Mouse (Mus musculus): ENCODE measurements around the gene Afg3l1. TPM values are rescaled to one million over a fixed set of nuclear protein-coding genes. Genes with fewer than 3 reads are reported as not detected.
"Not testable (repeated sequence)": the region's sequence is repeated elsewhere in the genome, so short reads cannot be mapped to it uniquely, and the experiment has no call there.

Afg3l1 gene
- 47.3 and 50.7 TPM in 2 replicates for polyA plus RNA-seq (2015; fragmentation: Nextera tagmentation; extraction: Ambion mirVana)

DNA sequence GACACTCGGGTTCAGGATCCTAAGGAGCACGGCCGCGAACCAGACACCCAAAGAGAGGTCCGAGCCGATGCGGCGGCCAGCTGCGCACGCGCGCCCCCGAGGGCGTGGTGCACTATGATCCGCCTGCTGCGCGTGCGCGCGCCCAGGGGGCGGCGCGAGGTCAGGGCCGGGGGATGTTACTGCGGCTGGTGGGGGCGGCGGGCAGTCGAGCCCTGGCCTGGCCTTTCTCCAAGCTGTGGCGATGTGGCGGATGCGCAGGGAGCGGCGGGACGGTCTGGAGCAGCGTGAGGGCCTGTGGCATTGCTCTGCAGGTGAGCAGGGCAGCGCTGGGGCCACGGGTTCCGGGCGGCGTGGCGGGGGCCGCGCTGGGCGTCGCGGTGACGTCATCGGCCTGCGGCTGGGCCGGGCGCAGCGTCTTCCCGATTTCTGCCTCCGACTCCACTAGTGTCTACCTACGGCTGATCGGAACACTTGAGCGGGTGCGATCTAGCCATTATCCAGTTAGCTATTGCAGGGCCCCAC, at the start of gene Afg3l1:
Afg3l1 (plus strand) TSS at position 167 of the 522 bp plus-strand sequence.
- no peaks in the 10 kb centered on the region for H3K9me3 ChIP-seq (replicated peaks)
- peaks cover 24% of the 10 kb centered on the region for H3K36me3 ChIP-seq
- no peaks in the 10 kb centered on the region for H3K27me3 ChIP-seq (replicated peaks)
- peak within 1 kb of the TSS; percentile 98 for H3K27ac ChIP-seq (replicated peaks)
- H3K9ac ChIP-seq (replicated peaks) = peak within 1 kb of the TSS; percentile 77
- under 1% methylated on average over 57 of the region's 58 CpGs for WGBS
- peak; percentile 93 for ATAC-seq (ENCODE audit: low FRiP score)
- peak within 1 kb of the TSS; percentile 84 for H3K4me3 ChIP-seq (replicated peaks)
- peaks cover 18% of the 10 kb centered on the region for H3K4me1 ChIP-seq
- peak within 1 kb of the TSS; percentile 82 for H3K4me2 ChIP-seq

DNA sequence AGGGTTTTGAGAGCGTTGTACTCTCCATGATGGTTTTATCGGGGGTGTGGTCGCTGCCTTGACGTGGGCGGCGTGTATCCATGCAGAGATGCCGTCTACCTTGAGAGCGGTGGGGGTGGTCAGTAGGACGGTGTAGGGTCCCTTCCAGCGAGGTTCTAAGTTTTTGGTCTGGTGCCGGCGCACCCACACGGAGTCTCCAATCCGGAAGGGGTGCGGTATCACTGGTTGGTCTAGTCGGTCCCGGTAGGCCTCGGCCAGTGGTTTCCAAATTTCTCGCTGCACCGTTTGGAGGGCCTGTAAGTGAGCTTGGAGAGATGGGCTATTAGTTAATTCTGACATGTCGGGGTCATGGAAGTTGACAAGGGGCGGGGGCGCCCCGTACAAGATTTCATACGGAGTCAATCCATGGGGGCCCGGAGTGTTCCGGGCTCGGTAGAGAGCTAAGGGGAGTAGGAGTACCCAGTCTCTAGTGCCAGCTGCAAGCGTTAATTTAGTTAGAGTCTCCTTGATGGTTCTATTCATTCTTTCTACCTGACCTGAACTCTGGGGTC, 49.3 kb upstream of the Afg3l1 start:
- WGBS = 98% methylated on average over 29 of the region's 29 CpGs
- peaks cover 28% of the 10 kb centered on the region for H3K9me3 ChIP-seq (replicated peaks)
- ATAC-seq (ENCODE audit: low FRiP score) = no peak

DNA sequence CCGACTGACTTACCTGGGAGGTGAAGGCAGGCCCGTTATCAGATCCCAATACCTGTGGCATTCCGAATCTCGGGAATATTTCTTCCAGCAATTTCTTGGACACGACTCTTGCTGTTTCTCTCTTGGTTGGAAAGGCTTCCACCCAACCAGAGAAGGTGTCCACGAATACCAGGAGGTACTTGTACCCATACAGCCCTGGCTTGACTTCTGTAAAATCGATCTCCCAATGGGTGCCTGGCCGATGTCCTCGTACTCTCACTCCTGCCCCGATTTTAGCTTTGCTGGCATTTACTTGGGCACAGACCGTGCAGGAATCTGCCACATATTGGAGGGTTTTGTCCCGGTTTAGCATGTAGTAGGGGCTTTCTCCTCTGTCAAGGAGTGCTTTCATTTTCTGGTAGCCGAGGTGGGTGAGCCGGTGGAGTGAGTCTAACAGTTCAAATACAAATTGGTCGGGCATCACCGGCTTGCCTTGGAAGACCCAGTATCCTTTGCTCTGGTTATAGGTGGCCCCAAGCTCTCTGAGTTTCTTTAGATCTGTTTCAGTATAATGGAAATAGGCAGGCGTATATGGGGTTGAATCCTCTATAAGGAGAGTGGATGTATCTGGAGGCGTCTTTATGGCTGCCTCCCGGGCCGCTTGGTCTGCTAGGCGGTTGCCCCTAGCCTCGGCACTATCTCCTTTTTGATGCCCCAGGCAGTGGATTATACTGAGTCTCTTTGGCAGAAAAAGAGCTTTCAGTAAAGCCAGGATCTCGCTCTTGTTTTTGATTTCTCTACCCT, 48.6 kb upstream of the Afg3l1 start:
- Histone ChIP-seq H3K36me3 (no peaks in the 10 kb centered on the region), H3K4me3 (replicated peaks) (no peak overlapping the region), H3K27me3 (replicated peaks) (no peaks in the 10 kb centered on the region), H3K4me2 (no peak overlapping the region), H3K4me1 (no peaks in the 10 kb centered on the region), H3K9me3 (replicated peaks) (peaks cover 28% of the 10 kb centered on the region), H3K9ac (replicated peaks) (no peak overlapping the region), H3K27ac (replicated peaks) (no peak overlapping the region)
- 96% methylated on average over 23 of the region's 23 CpGs for WGBS
- ATAC-seq (ENCODE audit: low FRiP score) = no peak

More for the DNA sequence above, 49.3 kb upstream of the Afg3l1 start:
- Histone ChIP-seq H3K27me3 (replicated peaks) (no peaks in the 10 kb centered on the region), H3K9ac (replicated peaks) (no peak overlapping the region), H3K27ac (replicated peaks) (no peak overlapping the region), H3K4me3 (replicated peaks) (no peak overlapping the region), H3K36me3 (0 out of 2 replicates have a peak, but pooled peaks cover 2% of the 10 kb centered on the region), H3K4me2 (no peak overlapping the region), H3K4me1 (no peaks in the 10 kb centered on the region)

DNA sequence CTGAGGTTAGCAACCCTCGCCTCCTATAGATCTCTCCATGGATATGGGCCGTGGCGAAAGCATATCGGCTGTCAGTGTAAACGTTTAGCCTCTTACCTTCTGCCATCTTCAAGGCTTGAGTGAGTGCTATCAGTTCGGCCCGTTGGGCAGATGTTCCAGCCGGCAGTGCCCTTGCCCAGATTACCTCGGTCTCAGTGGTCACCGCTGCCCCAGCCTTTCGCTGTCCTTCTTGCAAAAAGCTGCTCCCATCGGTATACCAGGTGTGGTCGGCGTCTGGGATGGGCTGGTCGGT, 48.0 kb upstream of the Afg3l1 start:
- H3K27ac ChIP-seq (replicated peaks); H3K4me3 ChIP-seq (replicated peaks); H3K4me1 ChIP-seq; H3K36me3 ChIP-seq; H3K9ac ChIP-seq (replicated peaks); H3K4me2 ChIP-seq; ATAC-seq (ENCODE audit: low FRiP score); H3K27me3 ChIP-seq (replicated peaks): not testable (repeated sequence)
- WGBS = 97% methylated on average over 15 of the region's 15 CpGs
- peaks cover 28% of the 10 kb centered on the region for H3K9me3 ChIP-seq (replicated peaks)

DNA sequence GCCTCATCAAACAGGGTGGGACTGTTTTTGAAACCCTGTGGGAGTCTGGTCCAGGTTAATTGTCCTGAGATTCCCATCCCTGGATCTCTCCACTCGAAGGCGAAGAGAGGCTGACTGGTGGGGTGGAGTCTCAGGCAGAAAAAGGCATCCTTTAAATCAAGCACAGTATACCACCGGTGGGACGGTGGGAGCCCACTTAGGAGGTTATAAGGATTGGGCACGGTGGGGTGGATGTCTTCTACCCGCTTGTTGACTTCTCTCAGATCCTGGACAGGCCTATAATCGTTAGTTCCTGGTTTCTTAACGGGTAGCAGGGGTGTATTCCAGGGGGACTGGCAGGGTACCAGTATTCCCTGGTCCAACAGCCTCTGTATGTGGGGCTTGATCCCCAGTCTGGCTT, 46.8 kb upstream of the Afg3l1 start:
- 94% methylated on average over 8 of the region's 8 CpGs for WGBS
- H3K9ac ChIP-seq (replicated peaks); H3K36me3 ChIP-seq; H3K27me3 ChIP-seq (replicated peaks); ATAC-seq (ENCODE audit: low FRiP score); H3K4me1 ChIP-seq; H3K4me2 ChIP-seq; H3K27ac ChIP-seq (replicated peaks); H3K4me3 ChIP-seq (replicated peaks): not testable (repeated sequence)
- peaks cover 28% of the 10 kb centered on the region for H3K9me3 ChIP-seq (replicated peaks)

DNA sequence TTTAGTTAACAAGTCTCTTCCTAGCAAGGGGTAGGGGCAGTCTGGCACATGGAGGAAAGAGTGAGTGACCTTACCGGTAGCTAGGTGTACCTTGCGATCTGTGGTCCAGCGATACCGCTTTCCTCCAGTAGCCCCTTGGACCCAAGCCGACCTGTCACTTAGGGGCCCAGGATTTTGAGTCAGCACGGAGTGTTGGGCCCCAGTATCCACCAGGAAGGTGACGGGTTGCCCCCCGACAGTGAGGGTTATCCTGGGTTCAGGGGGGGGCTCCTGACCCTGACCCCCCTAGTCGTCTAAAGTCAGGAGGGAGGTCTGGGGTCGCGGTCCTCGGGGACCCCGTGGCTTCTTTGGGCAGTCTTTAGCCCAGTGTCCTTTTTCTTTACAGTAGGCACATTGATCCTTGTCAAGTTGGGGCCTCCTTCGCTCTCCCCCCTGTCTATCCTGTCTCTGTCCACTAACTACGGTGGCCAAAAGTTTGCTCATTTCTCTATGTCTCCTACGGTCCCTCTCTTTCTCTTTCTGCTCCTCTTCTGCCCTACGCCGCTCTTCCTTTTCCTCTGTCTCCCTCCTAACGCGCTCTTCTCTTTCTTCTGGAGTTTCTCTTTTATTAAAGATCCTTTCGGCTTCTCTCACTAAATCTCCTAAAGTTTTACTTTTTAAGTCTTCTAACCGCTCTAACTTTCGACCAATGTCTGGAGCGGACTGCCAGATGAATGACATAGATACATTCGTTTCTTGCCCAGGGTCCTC, 45.9 kb upstream of the Afg3l1 start:
- Histone ChIP-seq H3K4me2 (no peak overlapping the region), H3K4me3 (replicated peaks) (no peak overlapping the region), H3K9me3 (replicated peaks) (peaks cover 28% of the 10 kb centered on the region), H3K27ac (replicated peaks) (no peak overlapping the region), H3K36me3 (no peaks in the 10 kb centered on the region), H3K27me3 (replicated peaks) (no peaks in the 10 kb centered on the region), H3K4me1 (no peaks in the 10 kb centered on the region), H3K9ac (replicated peaks) (no peak overlapping the region)
- no peak for ATAC-seq (ENCODE audit: low FRiP score)
- 97% methylated on average over 25 of the region's 25 CpGs for WGBS

DNA sequence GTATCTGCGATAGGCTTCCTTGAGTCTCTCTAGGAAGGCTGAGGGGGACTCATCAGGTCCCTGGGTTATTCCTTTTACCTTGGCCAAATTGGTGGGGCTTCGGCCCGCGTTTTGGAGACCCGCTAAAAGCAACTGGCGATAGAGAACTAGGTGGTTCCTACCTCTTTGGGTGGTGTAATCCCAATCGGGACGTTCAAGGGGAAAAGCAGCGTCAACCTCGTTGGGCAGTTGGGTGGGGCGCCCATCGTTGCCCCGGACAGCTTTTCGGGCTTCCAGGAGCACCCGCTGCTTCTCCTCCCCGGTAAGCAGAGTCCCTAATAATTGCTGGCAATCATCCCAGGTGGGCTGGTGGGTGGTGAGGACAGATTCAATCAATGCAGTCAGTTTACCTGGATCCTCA, 45.3 kb upstream of the Afg3l1 start:
- no peaks in the 10 kb centered on the region for H3K36me3 ChIP-seq
- no peak overlapping the region for H3K4me2 ChIP-seq
- no peak overlapping the region for H3K4me3 ChIP-seq (replicated peaks)
- no peaks in the 10 kb centered on the region for H3K4me1 ChIP-seq
- ATAC-seq (ENCODE audit: low FRiP score) = no peak
- H3K9ac ChIP-seq (replicated peaks) = no peak overlapping the region
- 97% methylated on average over 16 of the region's 16 CpGs for WGBS
- peaks cover 28% of the 10 kb centered on the region for H3K9me3 ChIP-seq (replicated peaks)
- no peaks in the 10 kb centered on the region for H3K27me3 ChIP-seq (replicated peaks)
- H3K27ac ChIP-seq (replicated peaks) = no peak overlapping the region

DNA sequence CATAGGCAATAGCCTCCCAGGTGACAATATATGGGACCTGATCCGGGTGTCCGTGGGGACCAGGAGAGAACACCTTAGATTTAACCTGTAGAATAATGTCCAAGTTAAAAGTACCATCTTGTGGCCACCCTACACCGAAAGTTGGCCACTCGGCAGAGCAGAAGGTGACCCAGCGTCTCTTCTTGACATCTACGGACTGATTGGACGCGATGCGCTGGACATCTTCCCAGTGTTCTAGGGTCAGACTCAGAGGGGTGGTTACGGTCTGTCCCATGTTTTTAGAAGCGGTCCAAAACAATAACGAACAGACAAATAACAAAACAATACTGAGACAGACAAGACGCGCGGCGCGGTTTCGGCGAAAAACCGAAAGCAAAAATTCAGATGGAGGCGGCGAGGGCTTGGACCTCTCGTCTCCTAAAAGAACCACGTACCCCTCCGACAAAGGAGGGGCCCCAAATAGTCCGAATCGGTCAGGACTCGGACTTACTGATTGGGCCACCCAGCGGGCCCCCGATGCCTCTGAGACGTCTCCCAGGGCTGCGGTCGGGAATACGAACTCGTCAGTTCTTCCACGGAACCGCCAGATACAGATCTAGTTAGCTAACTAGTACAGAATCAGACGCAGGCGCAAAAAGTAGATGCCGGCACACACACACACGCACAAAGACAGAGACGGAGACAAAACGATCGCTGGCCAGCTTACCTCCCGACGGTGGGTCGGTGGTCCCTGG, 44.3 kb upstream of the Afg3l1 start:
- H3K9me3 ChIP-seq (replicated peaks) = peaks cover 18% of the 10 kb centered on the region
- WGBS = 97% methylated on average over 43 of the region's 47 CpGs
- not testable (repeated sequence) for H3K4me3 ChIP-seq (replicated peaks); H3K4me2 ChIP-seq; H3K36me3 ChIP-seq; ATAC-seq (ENCODE audit: low FRiP score); H3K4me1 ChIP-seq; H3K27ac ChIP-seq (replicated peaks); H3K9ac ChIP-seq (replicated peaks); H3K27me3 ChIP-seq (replicated peaks)

DNA sequence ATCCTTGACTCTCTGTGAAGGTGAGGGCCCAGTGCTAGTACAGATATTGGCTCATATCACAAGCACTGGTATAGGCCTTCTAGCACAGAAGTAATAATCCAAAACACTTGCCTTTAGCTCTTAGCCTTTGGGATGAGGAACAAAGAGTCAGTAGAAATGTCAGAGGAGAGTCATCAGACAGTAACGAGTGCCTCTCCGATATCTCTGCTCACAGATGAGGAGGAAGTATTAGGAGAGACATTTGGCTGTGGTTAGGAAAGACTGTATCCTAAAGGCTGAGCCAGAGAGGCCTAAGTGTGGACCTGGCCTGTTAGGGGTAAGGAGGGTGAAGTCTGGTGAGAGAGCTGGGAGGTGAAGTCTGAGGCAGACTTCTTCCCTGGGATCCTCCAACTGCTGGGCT, 35.9 kb upstream of the Afg3l1 start:
- Histone ChIP-seq H3K9ac (replicated peaks) (no peak overlapping the region), H3K27me3 (replicated peaks) (no peaks in the 10 kb centered on the region), H3K4me3 (replicated peaks) (no peak overlapping the region), H3K36me3 (no peaks in the 10 kb centered on the region), H3K4me1 (peaks cover 11% of the 10 kb centered on the region), H3K9me3 (replicated peaks) (no peaks in the 10 kb centered on the region), H3K4me2 (no peak overlapping the region), H3K27ac (replicated peaks) (no peak overlapping the region)
- WGBS = 97% methylated on average over 2 of the region's 2 CpGs
- no peak for ATAC-seq (ENCODE audit: low FRiP score)

DNA sequence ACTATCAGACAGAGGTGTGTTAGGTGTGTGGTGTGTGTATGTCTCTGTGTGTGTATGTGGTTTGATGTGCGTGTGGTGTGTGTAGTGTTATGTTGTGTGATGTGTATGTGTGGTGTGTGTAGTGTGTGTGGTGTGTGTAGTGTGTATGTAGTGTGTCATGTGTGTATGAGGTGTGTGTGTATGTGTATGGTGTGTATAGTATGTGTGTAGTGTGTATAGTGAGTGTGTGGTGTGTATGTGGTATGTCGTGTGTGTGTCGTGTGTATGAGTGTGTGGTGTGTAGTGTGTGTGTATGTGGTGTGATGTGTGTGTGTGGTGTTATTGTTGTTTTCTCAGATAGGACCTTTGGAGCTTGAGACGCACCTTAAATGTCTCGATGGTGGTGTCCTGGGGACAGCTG, 35.4 kb upstream of the Afg3l1 start:
- H3K4me3 ChIP-seq (replicated peaks) = peak overlapping the region; percentile 69
- peak overlapping the region; percentile 87; the same call in 1 of the 2 replicates for H3K27ac ChIP-seq (replicated peaks)
- ATAC-seq (ENCODE audit: low FRiP score) = peak; percentile 29
- peak overlapping the region; percentile 68 for H3K4me2 ChIP-seq
- H3K27me3 ChIP-seq (replicated peaks) = no peaks in the 10 kb centered on the region
- WGBS = 84% methylated on average over 5 of the region's 5 CpGs
- H3K9me3 ChIP-seq (replicated peaks) = no peaks in the 10 kb centered on the region
- H3K4me1 ChIP-seq = peaks cover 11% of the 10 kb centered on the region
- H3K9ac ChIP-seq (replicated peaks) = no peak overlapping the region
- H3K36me3 ChIP-seq = no peaks in the 10 kb centered on the region

DNA sequence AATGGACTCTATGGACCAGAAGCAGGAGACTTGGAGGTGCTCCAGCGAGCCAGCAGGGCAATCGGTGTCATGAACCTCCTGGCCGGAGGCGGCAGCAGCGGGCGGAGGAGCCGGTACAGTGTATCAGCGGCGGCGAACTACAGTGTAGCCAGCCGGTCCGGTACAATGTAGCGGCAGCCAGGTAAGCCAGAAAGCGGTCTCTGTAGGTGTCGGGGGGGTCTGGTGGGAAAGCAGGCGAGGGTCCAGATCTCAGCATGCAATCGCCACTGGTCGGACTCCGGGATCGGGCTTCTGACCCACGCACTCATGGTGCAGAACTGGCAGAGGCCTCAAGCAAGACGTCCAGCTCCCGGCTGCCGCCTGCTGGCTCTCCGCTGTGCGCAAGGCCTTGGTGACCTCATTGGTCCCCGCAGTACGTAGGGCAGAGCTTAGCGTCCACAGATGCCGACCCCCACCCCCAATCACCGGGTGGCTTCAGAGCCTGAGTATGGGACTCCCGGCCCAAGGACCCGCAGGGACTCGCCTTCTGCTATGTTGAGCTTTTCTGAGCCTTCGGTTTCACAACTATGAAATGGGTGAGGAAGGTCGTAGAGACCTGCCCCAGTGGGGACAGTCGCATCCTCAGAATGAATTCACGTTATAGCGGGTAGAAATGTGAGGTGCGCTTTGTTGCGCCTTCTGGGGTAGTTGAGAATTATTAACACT, 34.7 kb upstream of the Afg3l1 start:
- H3K4me1 ChIP-seq = peaks cover 11% of the 10 kb centered on the region
- no peaks in the 10 kb centered on the region for H3K36me3 ChIP-seq
- peak; percentile 96 for ATAC-seq (ENCODE audit: low FRiP score)
- peak overlapping the region; percentile 81 for H3K9ac ChIP-seq (replicated peaks)
- H3K9me3 ChIP-seq (replicated peaks) = no peaks in the 10 kb centered on the region
- peak overlapping the region; percentile 69 for H3K4me3 ChIP-seq (replicated peaks)
- H3K27ac ChIP-seq (replicated peaks) = peak overlapping the region; percentile 87
- 1% methylated on average over 41 of the region's 41 CpGs for WGBS
- peak overlapping the region; percentile 68 for H3K4me2 ChIP-seq
- no peaks in the 10 kb centered on the region for H3K27me3 ChIP-seq (replicated peaks)

Data from neural tube, embryonic 15.5 days (tissue).